Mouse (Mus musculus): ENCODE results near the gene Ppt2. TPM values are rescaled to one million over a fixed set of nuclear protein-coding genes. Genes with fewer than 3 reads are reported as not detected.
A peak's percentile ranks its signal among the peaks of the same experiment; 100 is the strongest.

Ppt2 gene
- polyA plus RNA-seq (2012; fragmentation: generic; extraction: Trizol): 12.7 TPM
- long read RNA-seq, experiment 1, partial matches to known transcripts: 0 of 2 reads
- long read RNA-seq, experiment 1, other reads (novel, unspliced or antisense): 0 of 2 reads
- long read RNA-seq, experiment 2, partial matches to known transcripts: 0 of 5 reads
- long read RNA-seq, experiment 2, other reads (novel, unspliced or antisense): 5 of 5 reads

GRCm38 (mm10) chr17:34627943-34628643 is at the start of gene Ppt2:
Gene Ppt2, minus strand, starts transcription at chr17:34628510.
- TF ChIP-seq MYOD1 (IDR thresholded peaks at IDR 0.05; ENCODE audit: control insufficient read depth, insufficient read length, low read depth) (no peak), MAX (IDR thresholded peaks at IDR 0.05) (no peak), USF1 (IDR thresholded peaks at IDR 0.05; ENCODE audit: low read depth) (no peak)
- Histone ChIP-seq H3K27me3 (ENCODE audit: control insufficient read depth, insufficient read depth, insufficient read length) (peaks cover 27% of the 10 kb centered on the region), H3K79me2 (ENCODE audit: control insufficient read depth, insufficient read depth) (no peaks in the 10 kb centered on the region), H3K79me3 (ENCODE audit: low read depth) (no peaks in the 10 kb centered on the region), H3K36me3 (ENCODE audit: control insufficient read depth, insufficient read depth) (no peaks in the 10 kb centered on the region), H3K4me3 (ENCODE audit: insufficient read depth, poor library complexity, severe bottlenecking) (peak within 1 kb of the TSS; percentile 32), H3ac (ENCODE audit: control insufficient read depth, insufficient read length, low read depth) (peak within 1 kb of the TSS; percentile 75)

GRCm38 (mm10) chr17:34676671-34677070 is 48.4 kb upstream of the Ppt2 start:
- TF ChIP-seq MAX (IDR thresholded peaks at IDR 0.05) (no peak), CEBPB (IDR thresholded peaks at IDR 0.05; ENCODE audit: low read depth) (no peak), USF1 (IDR thresholded peaks at IDR 0.05; ENCODE audit: low read depth) (no peak), CTCF (IDR thresholded peaks at IDR 0.05; ENCODE audit: control insufficient read depth, insufficient read depth, insufficient read length) (no peak), MYOD1 (IDR thresholded peaks at IDR 0.05; ENCODE audit: control insufficient read depth, insufficient read length, low read depth) (no peak), MYOG (IDR thresholded peaks at IDR 0.05; ENCODE audit: control insufficient read depth, extremely low read depth, insufficient read length) (no peak), FOSL1 (IDR thresholded peaks at IDR 0.05; ENCODE audit: insufficient read depth, low read length, poor library complexity, severe bottlenecking) (no peak)
- Histone ChIP-seq H3K79me3 (ENCODE audit: low read depth) (no peaks in the 10 kb centered on the region), H3K27me3 (ENCODE audit: control insufficient read depth, insufficient read depth, insufficient read length) (peaks cover 78% of the 10 kb centered on the region), H3K4me3 (ENCODE audit: insufficient read depth, poor library complexity, severe bottlenecking) (no peak overlapping the region), H3K36me3 (ENCODE audit: control insufficient read depth, insufficient read depth) (no peaks in the 10 kb centered on the region), H3K79me2 (ENCODE audit: control insufficient read depth, insufficient read depth) (no peaks in the 10 kb centered on the region), H3ac (ENCODE audit: control insufficient read depth, insufficient read length, low read depth) (no peak overlapping the region)

GRCm38 (mm10) chr17:34676093-34676460 is 47.8 kb upstream of the Ppt2 start:
- Histone ChIP-seq H3K27me3 (ENCODE audit: control insufficient read depth, insufficient read depth, insufficient read length) (peaks cover 84% of the 10 kb centered on the region), H3K36me3 (ENCODE audit: control insufficient read depth, insufficient read depth) (no peaks in the 10 kb centered on the region), H3K79me3 (ENCODE audit: low read depth) (no peaks in the 10 kb centered on the region), H3ac (ENCODE audit: control insufficient read depth, insufficient read length, low read depth) (no peak overlapping the region), H3K79me2 (ENCODE audit: control insufficient read depth, insufficient read depth) (no peaks in the 10 kb centered on the region), H3K4me3 (ENCODE audit: insufficient read depth, poor library complexity, severe bottlenecking) (no peak overlapping the region)
- TF ChIP-seq MYOG (IDR thresholded peaks at IDR 0.05; ENCODE audit: control insufficient read depth, extremely low read depth, insufficient read length) (no peak), CEBPB (IDR thresholded peaks at IDR 0.05; ENCODE audit: low read depth) (no peak), MAX (IDR thresholded peaks at IDR 0.05) (no peak), MYOD1 (IDR thresholded peaks at IDR 0.05; ENCODE audit: control insufficient read depth, insufficient read length, low read depth) (no peak), FOSL1 (IDR thresholded peaks at IDR 0.05; ENCODE audit: insufficient read depth, low read length, poor library complexity, severe bottlenecking) (no peak)

- Histone ChIP-seq H3K36me3 (ENCODE audit: control insufficient read depth, insufficient read depth) (no peaks in the 10 kb centered on the region), H3K79me3 (ENCODE audit: low read depth) (no peaks in the 10 kb centered on the region), H3ac (ENCODE audit: control insufficient read depth, insufficient read length, low read depth) (no peak overlapping the region), H3K27me3 (ENCODE audit: control insufficient read depth, insufficient read depth, insufficient read length) (peaks cover 90% of the 10 kb centered on the region), H3K4me3 (ENCODE audit: insufficient read depth, poor library complexity, severe bottlenecking) (no peak overlapping the region), H3K79me2 (ENCODE audit: control insufficient read depth, insufficient read depth) (no peaks in the 10 kb centered on the region)
- TF ChIP-seq CEBPB (IDR thresholded peaks at IDR 0.05; ENCODE audit: low read depth) (no peak), USF1 (IDR thresholded peaks at IDR 0.05; ENCODE audit: low read depth) (no peak), FOSL1 (IDR thresholded peaks at IDR 0.05; ENCODE audit: insufficient read depth, low read length, poor library complexity, severe bottlenecking) (no peak), MYOG (IDR thresholded peaks at IDR 0.05; ENCODE audit: control insufficient read depth, extremely low read depth, insufficient read length) (no peak), MYOD1 (IDR thresholded peaks at IDR 0.05; ENCODE audit: control insufficient read depth, insufficient read length, low read depth) (no peak), MAX (IDR thresholded peaks at IDR 0.05) (no peak), CTCF (IDR thresholded peaks at IDR 0.05; ENCODE audit: control insufficient read depth, insufficient read depth, insufficient read length) (no peak)
Measured at GRCm38 (mm10) chr17:34675205-34676092, 47.1 kb upstream of the Ppt2 start.

GRCm38 (mm10) chr17:34674524-34675204 is 46.4 kb upstream of the Ppt2 start:
- no peak overlapping the region for H3ac ChIP-seq (ENCODE audit: control insufficient read depth, insufficient read length, low read depth)
- TF ChIP-seq MYOG (IDR thresholded peaks at IDR 0.05; ENCODE audit: control insufficient read depth, extremely low read depth, insufficient read length) (no peak), MAX (IDR thresholded peaks at IDR 0.05) (no peak), CEBPB (IDR thresholded peaks at IDR 0.05; ENCODE audit: low read depth) (no peak), CTCF (IDR thresholded peaks at IDR 0.05; ENCODE audit: control insufficient read depth, insufficient read depth, insufficient read length) (no peak), FOSL1 (IDR thresholded peaks at IDR 0.05; ENCODE audit: insufficient read depth, low read length, poor library complexity, severe bottlenecking) (no peak), MYOD1 (IDR thresholded peaks at IDR 0.05; ENCODE audit: control insufficient read depth, insufficient read length, low read depth) (no peak), USF1 (IDR thresholded peaks at IDR 0.05; ENCODE audit: low read depth) (no peak)

More at GRCm38 (mm10) chr17:34674524-34675204, 46.4 kb upstream of the Ppt2 start:
- no peaks in the 10 kb centered on the region for H3K79me2 ChIP-seq (ENCODE audit: control insufficient read depth, insufficient read depth)
- no peaks in the 10 kb centered on the region for H3K79me3 ChIP-seq (ENCODE audit: low read depth)
- peaks cover 90% of the 10 kb centered on the region for H3K27me3 ChIP-seq (ENCODE audit: control insufficient read depth, insufficient read depth, insufficient read length)
- H3K36me3 ChIP-seq (ENCODE audit: control insufficient read depth, insufficient read depth): no peaks in the 10 kb centered on the region
- H3K4me3 ChIP-seq (ENCODE audit: insufficient read depth, poor library complexity, severe bottlenecking): no peak overlapping the region

All from C2C12 (cell line).